Mouse (Mus musculus) embryonic facial prominence, embryonic 13.5 days (tissue): Measurements from ENCODE around the gene Cdyl. TPM values are rescaled to one million over a fixed set of nuclear protein-coding genes. Genes with fewer than 3 reads are reported as not detected.

Experiments used
- ATAC-seq: fragments of 200-750 bp; cut with Nextera tagmentation; 2 replicates; pipeline ENCODE4 v1.8.0; 2017; ENCODE audit warnings: low read depth; ENCODE audit not compliant: insufficient number of reproducible peaks, insufficient read depth, low FRiP score, low TSS enrichment
- H3K27ac ChIP-seq: fragments of 300-500 bp; sonication (generic); 2 replicates; pipeline ENCODE4 v1.5.1; 2015; ENCODE audit warnings: moderate library complexity, mild to moderate bottlenecking, inconsistent platforms
- H3K27me3 ChIP-seq: fragments of 300-500 bp; sonication (generic); 2 replicates; pipeline ENCODE4 v1.6.1; 2015; ENCODE audit warnings: mild to moderate bottlenecking, inconsistent platforms
- H3K36me3 ChIP-seq: fragments of 300-500 bp; sonication (generic); 2 replicates; pipeline ENCODE4 v1.6.1; 2015; ENCODE audit warnings: mild to moderate bottlenecking, inconsistent platforms
- H3K4me1 ChIP-seq: fragments of 300-500 bp; sonication (generic); 2 replicates; pipeline ENCODE4 v1.6.1; 2015; ENCODE audit warnings: inconsistent platforms
- H3K4me2 ChIP-seq: fragments of 300-500 bp; sonication (generic); 2 replicates; pipeline ENCODE4 v1.6.1; 2015; ENCODE audit warnings: moderate library complexity, mild to moderate bottlenecking, inconsistent platforms
- H3K4me3 ChIP-seq: fragments of 300-500 bp; sonication (generic); 2 replicates; pipeline ENCODE4 v1.5.1; 2015; ENCODE audit warnings: mild to moderate bottlenecking, inconsistent platforms
- H3K9ac ChIP-seq: fragments of 300-500 bp; sonication (generic); 2 replicates; pipeline ENCODE4 v1.6.1; 2015; ENCODE audit warnings: mild to moderate bottlenecking, inconsistent platforms
- H3K9me3 ChIP-seq: fragments of 300-500 bp; sonication (generic); 2 replicates; pipeline ENCODE4 v1.6.1; 2016; ENCODE audit warnings: inconsistent platforms
- WGBS: fragments of 180-500 bp; shearing (Covaris S2); methylation state at CpG from one replicate; pipeline ENCODE4 v1.1.7; 2015; ENCODE audit warnings: mixed read lengths; 5-methylcytosine and 5-hydroxymethylcytosine counted together
- polyA plus RNA-seq: library from polyadenylated mRNA; unstranded; fragments of >200 nt; fragmentation: Nextera tagmentation; extraction: Ambion mirVana; gene quantifications from 2 replicates; pipeline ENCODE4 v1.2.1, GENCODE M21; 2015

The Cdyl gene
- polyA plus RNA-seq, 1 experiment from 2014 or later: 12.1 TPM

DNA sequence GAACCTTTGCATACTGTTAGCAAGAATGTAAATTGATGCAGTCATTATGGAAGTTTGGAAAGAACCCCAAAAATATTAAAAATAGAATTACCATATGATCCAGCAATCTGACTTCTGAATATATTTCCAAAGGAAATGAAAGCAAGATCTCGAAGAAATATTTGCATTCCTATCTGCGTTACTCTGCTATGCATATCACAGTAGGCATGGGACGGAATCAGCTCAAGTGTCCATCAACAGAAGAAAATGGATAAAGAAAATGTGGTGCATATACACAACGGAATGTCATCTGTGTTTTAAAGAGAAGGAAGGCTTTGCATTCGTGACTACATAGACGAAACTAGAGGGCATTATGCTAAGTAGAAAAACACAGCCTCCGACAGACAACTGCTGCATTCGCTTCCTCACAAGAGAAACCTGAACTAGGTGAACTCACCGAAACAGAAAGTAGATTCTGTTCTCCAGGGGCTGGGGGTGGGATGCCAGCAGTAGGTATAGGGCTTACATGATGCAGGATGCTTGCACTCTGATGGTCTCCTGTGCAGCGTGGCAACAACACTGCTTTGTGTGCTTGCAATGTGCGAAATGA is 9.3 kb upstream of the Cdyl start:
- no peaks in the 10 kb centered on the region for H3K36me3 ChIP-seq
- WGBS: 75% methylated on average over 11 of the region's 11 CpGs
- no peak overlapping the region for H3K4me3 ChIP-seq
- H3K4me2 ChIP-seq: no peak overlapping the region
- H3K9ac ChIP-seq: no peak overlapping the region
- no peak for ATAC-seq
- H3K9me3 ChIP-seq: no peaks in the 10 kb centered on the region
- no peaks in the 10 kb centered on the region for H3K4me1 ChIP-seq
- H3K27me3 ChIP-seq: no peaks in the 10 kb centered on the region
- H3K27ac ChIP-seq: no peak overlapping the region

DNA sequence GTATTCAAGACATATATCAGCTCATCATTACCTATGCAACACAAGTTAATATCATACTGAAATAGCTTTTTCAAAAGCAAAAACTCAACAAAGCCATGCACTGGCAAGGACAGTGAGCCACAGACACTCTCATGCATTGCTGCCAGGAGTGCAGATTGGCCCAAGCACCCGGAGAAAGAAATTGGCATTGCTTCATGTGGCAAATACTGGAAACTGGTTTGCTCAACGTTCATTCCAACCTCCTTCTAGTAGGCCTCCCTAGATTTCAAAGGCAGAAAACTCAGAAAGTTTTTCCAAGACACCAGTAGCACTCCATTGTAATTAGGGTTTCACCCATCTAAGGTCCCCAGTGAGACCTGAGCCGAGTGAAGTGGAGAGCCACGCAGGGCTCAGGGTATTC is 6.8 kb upstream of the Cdyl start:
- Histone ChIP-seq H3K4me2 (no peak overlapping the region), H3K9ac (no peak overlapping the region), H3K4me3 (no peak overlapping the region), H3K27ac (no peak overlapping the region), H3K27me3 (no peaks in the 10 kb centered on the region), H3K4me1 (no peaks in the 10 kb centered on the region), H3K9me3 (no peaks in the 10 kb centered on the region), H3K36me3 (no peaks in the 10 kb centered on the region)
- 79% methylated on average over 4 of the region's 4 CpGs for WGBS
- ATAC-seq: no peak

DNA sequence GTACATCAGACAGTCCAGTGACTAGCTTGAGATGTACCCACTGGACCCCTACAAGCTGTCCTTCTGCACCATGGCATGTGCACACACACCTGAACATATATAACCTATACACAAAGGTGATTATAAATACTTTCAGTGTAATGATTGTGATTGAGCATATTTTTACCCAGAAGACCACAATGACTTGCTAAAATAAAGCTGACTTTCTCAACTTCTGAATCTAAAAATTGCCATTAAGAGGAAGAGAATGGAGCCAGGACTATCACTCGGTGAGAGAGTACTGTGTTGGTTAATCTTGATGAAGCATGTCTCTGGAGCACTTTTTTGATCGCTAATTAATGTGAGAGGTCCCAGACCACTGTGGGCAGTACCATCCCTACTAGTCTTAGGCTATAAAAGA is 2.8 kb upstream of the Cdyl start:
- Histone ChIP-seq H3K4me2 (no peak overlapping the region), H3K36me3 (no peaks in the 10 kb centered on the region), H3K9ac (no peak overlapping the region), H3K4me3 (no peak overlapping the region), H3K9me3 (no peaks in the 10 kb centered on the region), H3K4me1 (no peaks in the 10 kb centered on the region), H3K27ac (no peak overlapping the region), H3K27me3 (no peaks in the 10 kb centered on the region)
- WGBS: 86% methylated on average over 2 of the region's 2 CpGs
- no peak for ATAC-seq

DNA sequence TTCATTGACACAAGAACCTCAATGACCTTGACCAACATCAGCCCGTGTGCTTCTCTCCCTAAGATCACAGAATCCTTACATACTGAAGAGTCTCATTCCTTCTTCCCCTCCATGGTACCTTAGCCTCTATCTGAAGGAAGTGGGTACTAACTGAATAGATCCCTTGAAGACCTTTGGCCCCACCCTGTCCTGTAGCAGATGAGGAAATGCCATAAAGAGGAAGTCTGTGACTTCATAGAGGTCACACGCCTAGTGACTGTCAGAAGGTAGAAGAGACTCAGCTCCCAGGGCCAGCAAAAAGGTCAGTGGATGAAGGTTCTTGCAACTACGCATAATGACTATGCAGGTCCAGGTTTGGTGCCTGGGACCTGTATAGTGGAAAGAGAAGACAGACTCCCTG is 5.8 kb downstream of the Cdyl start:
- 84% methylated on average over 3 of the region's 3 CpGs for WGBS
- Histone ChIP-seq H3K4me3 (no peak overlapping the region), H3K27me3 (no peaks in the 10 kb centered on the region), H3K36me3 (no peaks in the 10 kb centered on the region), H3K9me3 (no peaks in the 10 kb centered on the region), H3K4me1 (no peaks in the 10 kb centered on the region), H3K27ac (no peak overlapping the region), H3K4me2 (no peak overlapping the region), H3K9ac (no peak overlapping the region)
- no peak for ATAC-seq

DNA sequence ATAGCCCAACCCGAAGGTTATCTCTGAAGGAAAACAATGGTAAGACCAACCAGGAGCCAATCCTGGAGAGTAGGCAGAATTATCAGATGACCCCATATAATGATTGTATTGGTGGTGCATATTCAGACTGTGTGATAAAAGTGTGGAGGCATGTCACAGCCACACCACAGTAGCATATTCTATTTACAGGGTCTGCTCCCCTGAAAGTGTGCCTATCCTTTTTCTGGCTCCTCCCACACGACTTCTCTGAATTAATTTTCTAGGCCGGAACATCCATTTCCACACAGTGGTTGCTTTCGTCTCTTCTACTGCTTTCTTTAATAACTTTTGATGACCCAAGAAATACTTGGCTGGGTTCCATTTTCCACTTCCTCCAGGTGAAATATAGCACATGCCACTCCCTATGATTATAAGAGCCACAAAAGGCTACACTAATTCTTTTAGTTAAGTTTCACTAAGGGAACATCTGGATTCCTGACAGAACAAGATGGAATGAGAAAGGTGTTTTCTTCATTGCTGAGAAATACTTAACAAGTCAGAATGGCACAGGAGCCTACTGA is 10.4 kb downstream of the Cdyl start:
- ATAC-seq: no peak
- no peaks in the 10 kb centered on the region for H3K27me3 ChIP-seq
- WGBS: 73% methylated on average over 4 of the region's 4 CpGs
- H3K27ac ChIP-seq: no peak overlapping the region
- no peaks in the 10 kb centered on the region for H3K36me3 ChIP-seq
- no peak overlapping the region for H3K4me3 ChIP-seq
- no peak overlapping the region for H3K4me2 ChIP-seq
- no peaks in the 10 kb centered on the region for H3K9me3 ChIP-seq
- no peaks in the 10 kb centered on the region for H3K4me1 ChIP-seq
- H3K9ac ChIP-seq: no peak overlapping the region

DNA sequence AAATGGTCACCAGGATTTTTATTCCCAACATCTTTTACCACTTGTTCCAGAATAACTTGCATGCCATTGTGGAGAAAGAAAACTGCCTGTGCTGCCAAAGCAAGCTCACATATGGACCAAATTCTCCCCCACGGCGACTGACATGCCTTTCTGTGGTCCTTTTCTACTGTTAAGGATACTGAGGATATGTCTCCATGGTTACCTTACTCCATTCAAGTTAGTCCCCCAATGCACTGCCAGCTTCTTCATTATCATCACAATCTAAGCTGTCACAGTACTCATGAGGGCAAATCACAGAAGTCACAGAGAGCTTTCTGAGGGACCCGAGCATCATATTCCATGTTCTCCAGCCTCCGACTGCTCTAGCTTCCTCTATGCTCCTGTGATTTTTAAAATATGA is 11.2 kb downstream of the Cdyl start:
- H3K4me3 ChIP-seq: no peak overlapping the region
- no peak overlapping the region for H3K27ac ChIP-seq
- no peak for ATAC-seq
- no peaks in the 10 kb centered on the region for H3K36me3 ChIP-seq
- no peak overlapping the region for H3K4me2 ChIP-seq
- no peaks in the 10 kb centered on the region for H3K9me3 ChIP-seq
- no peak overlapping the region for H3K9ac ChIP-seq
- H3K27me3 ChIP-seq: no peaks in the 10 kb centered on the region
- H3K4me1 ChIP-seq: peaks cover 2% of the 10 kb centered on the region; the same call in 1 of the 2 replicates
- 57% methylated on average over 4 of the region's 4 CpGs for WGBS

DNA sequence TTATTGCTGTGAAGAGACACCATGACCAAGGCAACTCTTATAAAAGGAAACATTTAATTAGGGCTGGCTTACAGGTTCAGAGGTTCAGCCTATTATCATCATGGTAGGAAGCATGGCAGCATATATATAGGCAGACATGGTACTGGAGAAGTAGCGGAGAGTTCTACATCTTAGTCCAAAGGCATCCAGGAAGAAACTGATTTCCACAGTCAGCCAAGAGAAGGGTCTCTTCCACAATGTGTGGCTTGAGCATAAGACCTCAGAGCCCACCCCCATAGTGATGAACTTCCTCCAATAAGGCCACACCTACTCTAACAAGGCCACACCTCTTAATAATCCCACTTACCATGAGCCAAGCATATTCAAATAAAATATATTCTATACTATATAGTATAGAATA is 17.3 kb downstream of the Cdyl start:
- ATAC-seq: no peak; the same call in 1 of the 2 replicates
- WGBS: 94% methylated on average over 1 of the region's 1 CpGs
- H3K27ac ChIP-seq: no peak overlapping the region
- no peaks in the 10 kb centered on the region for H3K9me3 ChIP-seq
- no peak overlapping the region for H3K9ac ChIP-seq
- H3K4me2 ChIP-seq: no peak overlapping the region
- H3K4me3 ChIP-seq: no peak overlapping the region
- H3K27me3 ChIP-seq: no peaks in the 10 kb centered on the region
- H3K4me1 ChIP-seq: peaks cover 9% of the 10 kb centered on the region; the same call in 1 of the 2 replicates
- H3K36me3 ChIP-seq: no peaks in the 10 kb centered on the region

DNA sequence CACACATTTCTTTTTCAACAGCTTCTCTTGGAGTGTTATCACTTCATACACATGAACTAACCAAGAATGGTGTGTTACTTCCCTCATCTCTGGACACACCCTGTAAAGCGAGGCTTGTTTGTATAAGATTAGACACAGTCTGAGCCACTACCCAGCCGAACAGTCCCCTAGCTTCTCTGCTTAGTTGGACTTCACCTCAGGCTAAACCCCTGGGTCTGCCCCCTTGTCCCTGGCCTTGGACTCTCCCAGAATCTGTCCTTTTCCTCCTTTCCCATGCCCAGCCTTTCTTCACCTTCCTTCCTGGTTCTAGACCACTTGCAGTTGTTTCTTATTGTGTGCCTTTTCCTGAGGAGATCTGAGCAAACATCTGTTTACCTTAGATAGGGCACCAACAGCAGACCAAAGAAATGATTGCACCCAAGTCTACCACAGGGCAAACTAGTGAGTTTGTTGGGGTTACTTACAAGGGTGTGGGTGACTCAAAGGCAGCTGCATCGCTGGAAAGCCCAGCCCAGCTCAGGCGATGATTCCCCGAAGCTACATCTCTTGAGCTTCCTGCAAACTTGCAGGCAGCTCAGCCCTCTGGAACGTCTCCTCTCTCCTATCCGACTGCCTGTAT is 17.9 kb downstream of the Cdyl start:
- Histone ChIP-seq H3K4me1 (peaks cover 9% of the 10 kb centered on the region; the same call in 1 of the 2 replicates), H3K36me3 (no peaks in the 10 kb centered on the region), H3K27me3 (no peaks in the 10 kb centered on the region), H3K27ac (no peak overlapping the region), H3K9me3 (no peaks in the 10 kb centered on the region), H3K4me3 (no peak overlapping the region), H3K9ac (no peak overlapping the region), H3K4me2 (no peak overlapping the region)
- ATAC-seq: no peak
- WGBS: 63% methylated on average over 7 of the region's 7 CpGs

DNA sequence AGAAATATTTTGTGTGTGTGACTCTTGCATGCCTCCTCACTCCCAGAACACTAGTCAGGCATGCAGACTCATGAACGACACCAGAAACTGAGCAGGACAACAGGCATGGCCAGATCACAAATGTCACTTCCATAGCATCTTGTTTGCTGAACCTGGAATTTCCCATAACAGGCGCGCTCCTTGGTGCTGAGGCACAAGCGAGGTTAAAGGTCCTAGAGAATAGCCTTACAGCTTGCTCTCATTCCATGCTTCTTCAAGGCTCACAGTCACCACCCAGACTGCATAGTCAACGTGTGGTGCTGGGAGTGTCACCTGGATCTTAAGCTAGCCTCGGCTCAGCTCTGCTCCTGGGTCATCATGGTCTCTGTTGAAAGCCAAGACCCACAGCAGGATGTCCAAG is 19.1 kb downstream of the Cdyl start:
- Histone ChIP-seq H3K36me3 (no peaks in the 10 kb centered on the region), H3K27me3 (no peaks in the 10 kb centered on the region), H3K4me1 (peaks cover 9% of the 10 kb centered on the region; the same call in 1 of the 2 replicates), H3K27ac (no peak overlapping the region), H3K4me3 (no peak overlapping the region), H3K4me2 (no peak overlapping the region), H3K9me3 (no peaks in the 10 kb centered on the region), H3K9ac (no peak overlapping the region)
- 88% methylated on average over 6 of the region's 6 CpGs for WGBS
- ATAC-seq: no peak

DNA sequence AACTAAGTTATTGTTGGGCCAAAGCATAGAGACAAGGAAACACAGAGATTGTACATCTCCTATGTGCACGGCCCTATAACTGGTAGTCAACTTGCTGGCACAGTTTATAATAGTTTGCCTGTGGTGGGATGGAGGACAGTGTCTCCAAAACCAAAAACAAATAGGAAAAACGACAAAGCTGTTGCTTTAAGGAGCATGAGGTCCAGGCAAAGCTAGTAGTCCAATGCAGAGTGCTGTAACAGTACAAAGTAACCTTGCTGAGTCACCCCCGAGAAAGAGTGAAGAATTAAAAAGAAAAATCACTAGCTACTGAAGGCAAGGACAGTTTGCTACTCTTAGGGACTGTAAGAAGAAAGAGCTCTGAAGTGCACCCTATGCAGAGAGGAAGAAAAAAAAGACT is 21.7 kb downstream of the Cdyl start:
- WGBS: 85% methylated on average over 3 of the region's 3 CpGs
- Histone ChIP-seq H3K27ac (no peak overlapping the region), H3K9ac (no peak overlapping the region), H3K9me3 (no peaks in the 10 kb centered on the region), H3K36me3 (no peaks in the 10 kb centered on the region), H3K4me3 (no peak overlapping the region), H3K4me1 (peaks cover 2% of the 10 kb centered on the region; the same call in 1 of the 2 replicates), H3K4me2 (no peak overlapping the region), H3K27me3 (no peaks in the 10 kb centered on the region)
- ATAC-seq: no peak

DNA sequence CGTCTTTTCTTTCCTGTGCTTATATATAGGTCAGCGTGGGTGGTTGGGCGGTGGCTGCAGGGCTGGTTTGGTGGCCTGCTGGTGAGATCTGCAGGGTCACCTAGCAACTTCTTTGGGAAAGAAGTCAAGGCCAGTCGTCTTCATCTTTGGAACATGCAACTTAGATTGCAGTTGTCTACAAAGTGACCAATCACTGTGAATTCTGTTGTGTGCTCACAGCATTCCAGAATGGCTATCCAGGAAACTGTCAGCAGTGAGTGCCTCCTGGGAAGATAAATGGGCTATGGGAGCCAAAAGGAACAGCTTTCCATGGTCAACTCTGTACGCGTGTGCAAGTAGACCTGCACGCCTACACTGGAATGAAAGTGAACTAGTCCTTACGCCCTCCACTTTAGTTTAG is 26.6 kb downstream of the Cdyl start:
- ATAC-seq: no peak
- Histone ChIP-seq H3K4me1 (no peaks in the 10 kb centered on the region), H3K27ac (no peak overlapping the region), H3K9me3 (no peaks in the 10 kb centered on the region), H3K27me3 (no peaks in the 10 kb centered on the region), H3K4me3 (no peak overlapping the region), H3K36me3 (no peaks in the 10 kb centered on the region), H3K4me2 (no peak overlapping the region), H3K9ac (no peak overlapping the region)
- WGBS: 83% methylated on average over 8 of the region's 8 CpGs

DNA sequence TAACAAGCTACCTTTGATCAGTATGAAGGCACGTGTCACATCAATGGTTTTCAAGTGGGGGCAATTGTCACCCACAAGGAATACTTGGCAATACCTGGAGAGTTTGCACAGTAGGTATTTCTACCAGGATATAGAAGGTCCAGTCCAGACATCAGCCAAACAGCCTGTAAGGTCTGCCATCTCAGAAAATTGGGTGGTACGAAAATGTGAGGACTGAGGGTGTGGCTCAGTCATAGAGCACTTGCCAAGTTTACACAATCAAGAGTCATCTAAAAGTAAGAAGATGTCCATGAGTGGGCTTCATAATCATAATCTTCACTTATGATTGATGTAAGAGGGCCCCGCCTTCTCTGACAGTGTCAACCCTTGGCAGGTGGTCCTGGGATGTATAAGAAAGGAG is 29.9 kb downstream of the Cdyl start:
- Histone ChIP-seq H3K4me1 (no peaks in the 10 kb centered on the region), H3K4me3 (no peak overlapping the region), H3K4me2 (no peak overlapping the region), H3K9me3 (no peaks in the 10 kb centered on the region), H3K27me3 (no peaks in the 10 kb centered on the region), H3K9ac (no peak overlapping the region), H3K27ac (no peak overlapping the region), H3K36me3 (no peaks in the 10 kb centered on the region)
- no peak for ATAC-seq
- 90% methylated on average over 3 of the region's 3 CpGs for WGBS
